Mouse (Mus musculus) adrenal gland, postnatal 4 days (tissue): Measurements from ENCODE around the gene Tex2. TPM values are rescaled to one million over a fixed set of nuclear protein-coding genes. Genes with fewer than 3 reads are reported as not detected.
"Not testable (repeated sequence)": the region's sequence is repeated elsewhere in the genome, so short reads cannot be mapped to it uniquely, and the experiment has no call there.

Source experiments
- DNase-seq, 2 experiments: peaks; one replicate each; pipeline ENCODE4 v3.0.0; 2021 to 2022; ENCODE audit warnings: low spot score in 2 of 2, mixed read lengths in 2 of 2
- long read RNA-seq, 2 experiments: library from polyadenylated mRNA; stranded (forward); transcript quantifications; one replicate each; pipeline ENCODE4 v2.0.0; 2021
- total RNA-seq, 2 experiments: library from RNA; stranded (reverse); gene quantifications; 2 replicates each; pipeline ENCODE4 v1.2.3; 2021

Tex2 gene
- total RNA-seq, result 10 to 100 TPM; 31.5 to 33.0 TPM
- long read RNA-seq, experiment 1, full-length matches to known transcripts, result 2 of 6 reads
- long read RNA-seq, experiment 1, partial matches to known transcripts, result 2 of 6 reads
- long read RNA-seq, experiment 1, other reads (novel, unspliced or antisense), result 2 of 6 reads
- long read RNA-seq, experiment 2, full-length matches to known transcripts, result 2 of 7 reads
- long read RNA-seq, experiment 2, partial matches to known transcripts, result 5 of 7 reads
- long read RNA-seq, experiment 2, other reads (novel, unspliced or antisense), result 0 of 7 reads

DNA sequence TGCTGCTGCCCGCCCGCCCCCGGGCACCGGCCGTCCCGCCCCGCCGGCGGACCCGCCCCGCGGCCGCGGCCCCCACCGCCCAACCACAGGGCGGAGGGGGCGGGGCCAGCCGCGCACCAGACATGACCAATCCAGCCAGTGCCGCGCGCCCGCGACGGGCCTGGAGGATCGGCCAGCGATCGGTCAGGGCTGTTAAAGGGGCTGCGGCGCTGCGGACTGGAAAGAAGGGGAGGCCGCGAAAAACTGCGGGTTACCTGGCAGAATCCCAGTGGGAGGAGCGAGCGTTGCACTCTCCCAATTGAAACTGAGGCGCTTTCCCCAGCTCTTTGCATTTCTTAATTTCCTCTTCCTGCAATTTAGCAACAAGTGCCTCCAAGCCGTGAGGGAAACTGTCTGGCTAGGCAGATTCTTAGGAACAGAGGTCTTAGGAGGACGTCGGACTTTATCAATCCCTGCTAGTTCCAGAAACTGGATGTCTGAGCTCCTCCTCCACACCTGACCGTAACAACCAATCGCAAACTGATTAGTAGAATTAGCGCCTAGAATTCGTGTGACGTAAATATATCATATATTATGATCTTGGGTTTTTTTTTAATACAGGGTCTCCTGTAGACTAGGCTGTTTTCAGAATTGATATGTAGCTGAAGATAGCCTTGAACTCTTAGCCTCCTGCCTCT lies at the start of gene Tex2:
Gene Tex2, minus strand, starts transcription at position 463 of the 677 bp plus-strand sequence.
- peak; percentile 90 to 97 for DNase-seq

DNA sequence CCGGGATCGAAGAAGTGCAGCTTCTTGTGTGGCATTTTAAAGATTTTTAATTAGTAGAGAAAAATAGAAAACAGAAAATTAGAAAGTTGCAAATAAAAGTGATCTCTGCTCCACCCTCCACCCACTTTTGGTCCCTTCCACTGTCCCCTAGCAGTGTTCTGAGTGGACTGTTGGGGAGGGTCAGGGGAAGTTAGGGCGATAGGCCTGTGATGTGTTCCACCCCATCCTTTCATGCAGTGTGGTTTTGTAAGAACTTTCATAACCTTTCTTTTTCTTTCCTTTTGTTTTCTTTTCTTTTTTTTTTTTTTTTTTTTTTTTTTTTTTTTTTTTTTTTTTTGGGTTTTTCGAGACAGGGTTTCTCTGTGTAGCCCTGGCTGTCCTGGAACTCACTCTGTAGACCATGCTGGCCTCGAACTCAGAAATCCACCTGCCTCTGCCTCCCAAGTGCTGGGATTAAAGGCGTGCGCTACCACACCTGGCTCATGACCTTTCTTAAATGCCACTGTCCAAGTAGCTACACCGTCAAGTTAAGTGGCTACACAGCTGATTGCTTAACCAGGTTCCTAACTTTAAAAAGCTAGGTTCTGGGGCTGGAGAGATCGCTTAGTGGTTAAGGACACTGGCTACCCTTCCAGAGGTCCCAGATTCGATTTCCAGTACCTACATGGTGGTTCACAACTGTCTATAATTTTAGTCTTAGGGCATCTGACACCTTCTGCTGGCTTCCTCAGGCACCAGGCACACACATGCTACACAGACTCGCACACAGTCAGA lies 49.6 kb upstream of the Tex2 start:
- DNase-seq, result no peak

DNA sequence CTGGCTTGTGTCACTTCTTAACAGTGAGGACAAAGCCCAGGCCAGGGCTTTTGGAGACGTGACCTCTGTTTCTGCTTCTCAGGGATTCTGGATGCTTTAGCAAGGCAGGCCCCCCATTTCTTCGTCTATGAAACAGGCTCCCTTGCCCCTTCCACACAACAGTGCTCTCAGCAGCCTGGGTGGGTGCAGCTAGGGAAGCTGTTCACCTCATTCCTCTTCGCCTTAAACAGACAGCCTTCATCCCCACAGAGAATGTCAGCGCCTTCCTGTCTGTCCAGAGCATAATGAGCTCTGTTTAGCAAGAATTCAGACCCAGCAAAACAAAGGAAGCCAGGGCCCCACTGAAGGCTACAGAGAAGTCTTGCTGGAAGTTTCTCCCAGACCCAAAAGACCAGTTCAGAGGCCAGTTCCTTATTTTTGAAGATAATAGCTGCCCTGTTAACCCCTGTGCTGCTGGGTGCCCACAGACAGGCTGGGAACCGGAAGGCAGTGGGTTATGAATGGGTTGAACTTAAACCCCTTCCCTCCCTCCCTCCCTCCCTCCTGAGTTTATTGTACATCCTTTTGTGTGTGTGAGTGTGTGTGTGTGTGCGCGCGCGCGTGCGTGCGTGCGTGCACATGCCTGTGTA lies 47.3 kb upstream of the Tex2 start:
- no peak for DNase-seq

DNA sequence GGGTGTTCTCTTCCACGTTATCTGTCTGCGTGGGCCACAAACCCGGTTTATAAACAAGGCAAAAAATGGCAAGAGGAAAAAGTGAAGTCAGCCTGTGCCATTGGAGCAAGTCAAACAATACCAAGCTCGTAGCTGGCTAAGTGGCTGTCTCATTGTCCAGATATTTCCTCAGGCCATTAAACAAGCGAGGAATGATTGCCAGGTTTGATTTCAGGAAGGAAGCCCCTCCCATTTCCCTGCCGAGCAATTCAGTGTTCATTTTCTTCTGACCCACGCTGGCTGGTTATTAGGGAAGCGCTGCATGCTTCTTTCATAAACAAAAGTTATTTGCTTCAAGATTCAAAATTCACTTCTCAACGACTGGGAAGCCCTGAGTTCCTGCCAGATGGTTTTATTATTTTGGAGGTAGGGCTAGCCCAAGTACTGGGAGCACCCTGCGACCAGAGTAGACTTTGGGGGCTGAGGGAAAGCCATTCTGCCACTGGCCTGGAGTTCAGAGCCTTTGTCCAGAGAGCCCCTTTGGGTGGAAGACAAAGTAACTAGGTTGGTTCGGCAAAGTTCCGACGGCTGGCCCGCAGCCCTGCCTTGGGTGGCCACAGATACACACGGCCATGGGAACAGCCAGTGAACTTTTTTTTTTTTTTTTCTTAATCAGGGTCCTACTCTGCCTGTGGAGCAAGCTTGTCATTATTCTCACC lies 46.5 kb upstream of the Tex2 start:
- no peak for DNase-seq

DNA sequence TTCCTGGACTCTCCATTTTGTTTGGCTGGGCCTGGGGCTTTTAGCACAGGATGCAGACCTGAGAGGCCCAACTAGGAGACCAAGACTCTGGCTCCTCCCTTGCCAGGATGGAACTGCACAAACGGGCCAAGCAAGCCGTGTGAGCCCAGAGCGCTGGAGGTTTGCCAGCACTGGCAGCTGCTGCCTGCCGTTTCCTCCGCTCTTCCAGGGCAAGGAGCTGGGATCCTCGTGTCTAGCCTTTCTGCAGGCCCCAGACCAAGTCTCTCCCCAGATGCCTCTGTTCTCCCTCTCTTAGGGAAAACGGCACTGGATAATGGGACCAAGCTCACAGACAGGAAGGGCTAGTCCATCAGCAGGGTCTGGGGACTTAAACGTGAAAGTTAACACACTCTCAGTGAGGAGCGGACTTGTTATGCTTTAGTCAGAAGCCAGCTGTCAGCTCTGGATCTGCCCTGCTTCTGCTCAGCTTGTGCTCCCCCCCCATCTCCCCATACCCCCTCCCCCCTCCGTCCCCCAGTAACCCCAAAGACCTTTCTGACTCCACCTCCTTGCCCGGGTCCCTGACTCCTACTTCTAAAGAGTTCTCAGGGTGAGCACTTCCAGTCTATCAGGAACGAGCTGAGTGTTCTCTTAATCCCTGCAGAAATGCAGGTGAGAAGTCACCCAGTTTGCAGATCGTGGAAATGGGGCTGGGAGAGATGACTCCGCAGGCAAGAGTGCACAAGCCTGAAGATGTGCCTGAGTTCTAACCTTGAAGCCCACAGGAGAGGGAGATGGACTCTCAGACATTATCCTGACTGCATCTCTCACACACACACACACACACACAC lies 45.0 kb upstream of the Tex2 start:
- DNase-seq, result peak; percentile 21 to 45

DNA sequence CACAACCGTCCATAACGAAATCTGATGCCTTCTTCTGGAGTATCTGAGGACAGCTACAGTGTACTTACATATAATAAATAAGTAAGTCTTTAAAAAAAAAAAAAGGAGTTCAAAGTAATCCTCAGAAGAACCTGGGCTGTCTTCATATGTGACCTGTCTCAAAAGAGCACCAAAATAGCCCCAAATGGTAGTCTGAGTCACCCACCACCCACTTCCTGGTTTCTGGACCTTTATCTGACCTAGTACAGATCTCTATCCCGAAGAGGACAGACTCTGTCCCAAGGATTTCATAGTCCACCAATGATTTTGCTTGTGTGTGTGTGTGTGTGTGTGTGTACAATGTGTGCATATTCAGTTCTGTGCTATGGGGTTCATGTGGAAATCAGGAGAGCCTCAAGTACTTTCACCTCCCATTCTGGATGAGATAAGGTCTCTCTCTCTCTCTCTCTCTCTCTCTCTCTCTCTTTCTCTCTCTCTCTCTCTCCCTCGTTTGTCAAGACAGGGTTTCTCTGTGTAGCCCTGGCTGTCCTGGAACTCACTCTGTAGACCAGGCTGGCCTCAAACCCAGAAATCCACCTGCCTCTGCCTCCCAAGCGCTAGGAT lies 43.8 kb upstream of the Tex2 start:
- DNase-seq, result not testable (repeated sequence)

DNA sequence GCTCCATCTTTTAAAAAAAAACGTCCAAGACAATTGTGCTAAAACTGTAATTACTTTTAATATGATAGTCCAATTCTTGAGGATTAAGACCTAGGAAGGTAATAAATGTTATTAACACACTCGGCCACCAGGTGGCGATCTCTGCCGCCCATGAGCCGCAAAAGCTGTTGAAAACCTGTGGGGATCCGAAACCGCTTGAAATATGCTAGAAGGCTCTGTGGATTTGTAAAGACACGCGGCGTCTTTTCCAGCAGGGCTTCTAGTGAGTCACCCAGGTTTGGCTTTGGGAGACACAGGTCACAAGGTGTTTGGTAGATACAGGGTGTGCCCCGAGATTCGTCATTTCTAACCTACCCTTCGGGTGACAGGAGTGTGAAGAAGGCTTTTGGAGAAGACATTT lies 35.1 kb upstream of the Tex2 start:
- DNase-seq, result peak; percentile 37 to 56

DNA sequence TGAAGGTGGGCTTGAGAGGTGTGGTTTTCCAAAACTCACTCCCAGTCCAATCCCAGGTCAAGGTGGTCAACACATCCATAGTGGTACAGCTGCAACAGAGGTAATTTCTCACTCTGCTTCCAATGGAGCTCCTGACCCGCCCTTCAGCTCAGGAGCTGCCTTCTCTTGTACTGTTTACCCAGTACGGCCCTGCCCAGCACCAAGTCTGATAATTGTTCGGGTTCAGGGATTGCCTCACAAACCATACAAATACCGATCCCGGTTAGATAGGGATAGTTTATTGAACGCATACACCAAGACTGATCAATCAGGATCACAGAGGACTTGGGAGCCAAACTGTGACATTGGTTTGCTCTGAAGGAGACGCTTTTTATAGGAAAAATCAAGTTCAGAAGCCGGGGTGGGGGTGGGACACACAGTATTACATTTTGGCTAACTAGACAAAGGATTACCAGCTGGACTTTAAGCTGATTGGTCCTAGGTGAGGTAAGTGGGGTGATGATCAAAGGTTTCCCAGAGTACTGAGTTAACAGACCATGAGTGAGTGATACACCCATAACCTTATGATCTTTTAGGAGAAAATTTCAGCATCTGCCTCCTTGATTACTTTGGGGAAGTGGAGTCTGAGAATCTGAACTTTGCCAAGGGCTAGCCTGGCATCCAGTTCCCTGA lies 29.9 kb upstream of the Tex2 start:
- DNase-seq, result no peak

DNA sequence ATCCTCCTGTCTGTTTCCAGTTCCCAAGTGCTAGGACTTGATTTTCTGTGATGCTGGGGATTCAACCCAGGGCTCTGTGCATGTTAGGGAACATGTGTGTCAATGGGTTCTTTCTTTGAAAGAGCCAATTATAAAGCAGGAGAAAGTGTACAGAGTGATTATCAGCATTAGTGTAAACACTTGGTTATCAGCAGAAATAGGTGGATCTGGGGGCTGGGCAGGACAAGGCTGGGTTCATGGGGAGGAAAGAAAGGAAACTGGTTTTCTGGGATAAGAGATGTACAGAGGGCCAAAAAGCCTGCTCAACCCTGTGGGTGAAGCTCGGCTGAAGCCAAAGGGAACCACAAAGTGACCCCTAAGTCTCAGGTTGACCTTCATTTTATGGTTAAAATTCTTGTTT lies 28.4 kb upstream of the Tex2 start:
- no peak for DNase-seq

DNA sequence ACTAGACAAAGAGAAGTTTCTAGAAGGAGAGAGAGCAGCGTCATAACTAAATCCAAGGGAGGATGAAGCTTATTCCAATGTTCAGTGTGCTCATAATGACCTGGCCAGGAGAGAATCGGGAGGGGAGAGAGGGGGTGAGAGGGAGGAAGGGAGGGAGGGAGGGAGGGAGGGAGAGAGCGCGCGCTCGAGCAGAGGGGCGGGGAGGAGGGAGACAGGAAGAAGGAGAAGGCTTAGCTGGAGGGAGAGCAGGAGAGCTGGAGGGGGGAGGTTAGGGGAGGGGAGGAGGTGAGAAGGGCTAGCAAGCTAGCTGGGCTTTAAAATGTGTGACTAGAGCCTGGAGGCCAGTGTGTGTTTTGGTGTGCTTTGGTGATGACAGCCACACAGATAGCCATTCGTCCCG lies 26.8 kb upstream of the Tex2 start:
- DNase-seq, result no peak

DNA sequence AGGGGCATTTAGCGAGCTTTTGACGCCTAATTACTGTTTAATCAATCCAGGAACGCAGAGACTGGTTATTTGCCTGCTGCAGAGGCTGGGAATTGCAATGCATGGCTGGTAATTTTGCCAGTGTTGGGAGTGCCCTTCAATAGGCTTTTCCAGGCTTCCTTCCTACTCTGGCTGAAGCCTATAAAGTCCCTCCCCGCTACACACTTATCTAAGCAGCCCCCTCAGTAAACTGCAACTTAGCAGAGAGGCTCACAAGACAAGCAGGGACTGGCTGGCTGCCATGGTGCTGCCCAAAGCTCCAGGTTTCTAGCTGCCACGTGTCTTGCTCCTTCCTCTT lies 26.1 kb upstream of the Tex2 start:
- no peak for DNase-seq

DNA sequence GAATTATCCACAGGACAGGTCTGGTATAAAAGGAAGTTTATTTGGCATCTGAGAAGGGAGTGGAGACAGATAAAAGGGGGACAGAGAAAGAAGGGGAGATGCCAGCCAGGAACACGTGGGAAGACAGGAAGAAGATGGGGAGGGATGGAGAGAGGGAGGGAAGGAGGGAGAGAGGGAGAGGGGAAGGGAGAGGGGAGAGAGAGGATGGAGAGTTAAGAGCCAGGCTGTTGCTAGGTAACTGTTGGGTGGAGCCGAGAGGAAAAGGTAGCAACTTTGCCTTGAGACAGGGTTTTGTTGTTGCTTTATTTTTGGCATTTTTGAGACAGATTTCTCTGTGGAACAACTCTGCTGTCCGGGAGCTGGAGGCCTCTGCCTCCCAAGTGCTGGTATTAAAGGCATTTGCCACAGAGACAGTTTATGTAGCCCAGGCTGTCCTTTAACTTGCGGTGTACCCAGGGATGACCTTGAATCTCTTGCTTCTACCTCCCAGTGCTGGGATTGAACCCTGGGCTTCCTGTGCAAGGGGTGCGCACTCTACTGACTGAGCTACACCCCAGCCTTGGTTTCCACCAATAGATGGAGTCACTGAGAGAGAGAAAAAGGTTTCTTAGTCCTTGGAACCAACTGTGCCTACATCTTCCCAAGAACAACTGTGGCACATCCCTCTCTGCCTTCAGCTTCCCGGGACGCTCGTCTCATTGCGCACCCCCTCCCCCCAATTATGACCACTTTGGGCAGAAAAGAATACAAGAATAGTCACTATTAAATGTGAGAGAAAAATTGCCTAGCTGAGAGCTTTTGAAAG lies 25.5 kb upstream of the Tex2 start:
- no peak for DNase-seq

DNA sequence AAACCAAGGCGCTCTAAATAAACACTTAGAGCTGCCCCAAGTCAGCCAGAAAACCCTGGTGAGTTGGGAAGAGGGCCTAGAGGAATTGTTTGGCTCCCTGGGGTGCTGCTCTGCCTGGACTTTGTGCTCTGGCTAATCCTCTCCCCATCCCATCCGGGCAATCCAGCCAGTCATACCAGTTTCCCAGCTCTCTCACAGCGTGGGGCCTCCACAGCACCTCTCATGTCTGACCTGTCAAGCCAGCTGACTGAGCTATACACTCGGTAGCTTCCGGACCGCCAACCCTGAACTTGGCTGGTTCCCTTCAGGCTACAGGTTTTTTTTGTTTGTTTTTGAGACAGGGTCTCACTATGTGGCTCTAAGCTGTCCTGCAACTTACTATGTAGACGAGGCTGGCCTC lies 24.5 kb upstream of the Tex2 start:
- no peak for DNase-seq

DNA sequence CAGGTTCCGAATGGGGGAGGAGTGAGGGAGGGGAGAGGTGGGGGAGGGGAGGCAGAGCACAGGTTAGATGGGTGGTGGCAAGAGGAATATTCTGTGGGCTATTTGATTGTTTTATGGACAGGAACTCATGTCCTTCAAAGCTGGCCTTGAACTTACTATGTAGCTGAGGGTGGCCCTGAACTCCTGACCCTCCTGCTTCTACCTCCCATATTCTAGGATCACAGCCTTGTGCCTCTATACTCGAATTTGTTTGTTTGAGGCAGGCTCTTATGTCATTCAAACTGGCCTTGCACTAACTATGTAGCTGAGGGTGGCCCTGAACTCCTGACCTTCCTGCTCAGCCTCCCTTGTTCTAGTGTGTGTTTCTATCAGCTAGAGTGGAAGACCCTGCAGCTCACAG lies 22.7 kb upstream of the Tex2 start:
- no peak for DNase-seq

DNA sequence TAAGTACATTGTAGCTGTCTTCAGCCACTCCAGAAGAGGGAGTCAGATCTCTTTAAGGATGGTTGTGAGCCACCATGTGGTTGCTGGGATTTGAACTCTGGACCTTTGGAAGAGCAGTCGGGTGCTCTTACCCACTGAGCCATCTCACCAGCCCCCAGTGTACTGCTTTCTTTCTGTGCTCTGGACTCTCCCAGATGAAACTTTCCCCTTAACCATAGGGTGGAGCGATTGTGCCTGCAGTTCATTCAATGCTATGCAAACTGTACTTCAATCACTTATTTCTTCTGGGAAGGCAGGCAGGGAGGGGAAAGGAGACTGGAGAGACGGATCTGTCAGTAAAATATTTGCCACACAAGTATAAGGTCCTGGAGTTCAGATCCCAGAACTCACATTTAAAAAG lies 21.0 kb upstream of the Tex2 start:
- DNase-seq, result not testable (repeated sequence)

DNA sequence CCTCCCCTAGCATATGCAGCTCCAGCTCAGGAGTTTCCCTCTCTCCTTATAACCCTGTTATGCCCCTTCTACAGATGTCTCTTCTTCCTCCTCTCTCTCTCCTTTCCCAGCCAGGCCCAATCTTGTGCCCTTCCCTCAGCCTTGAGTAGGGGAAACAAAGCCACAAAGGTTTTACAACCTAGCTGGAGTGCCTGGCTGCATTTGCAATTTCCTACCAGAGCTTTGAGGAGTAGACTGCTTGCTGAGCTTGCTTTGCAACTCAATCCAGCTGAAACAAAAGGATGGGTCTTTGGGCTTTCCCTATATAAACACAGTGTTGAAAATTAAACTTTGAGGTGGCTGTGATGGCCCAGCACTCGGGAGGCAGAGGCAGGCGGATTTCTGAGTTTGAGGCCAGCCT lies 20.2 kb upstream of the Tex2 start:
- no peak for DNase-seq

DNA sequence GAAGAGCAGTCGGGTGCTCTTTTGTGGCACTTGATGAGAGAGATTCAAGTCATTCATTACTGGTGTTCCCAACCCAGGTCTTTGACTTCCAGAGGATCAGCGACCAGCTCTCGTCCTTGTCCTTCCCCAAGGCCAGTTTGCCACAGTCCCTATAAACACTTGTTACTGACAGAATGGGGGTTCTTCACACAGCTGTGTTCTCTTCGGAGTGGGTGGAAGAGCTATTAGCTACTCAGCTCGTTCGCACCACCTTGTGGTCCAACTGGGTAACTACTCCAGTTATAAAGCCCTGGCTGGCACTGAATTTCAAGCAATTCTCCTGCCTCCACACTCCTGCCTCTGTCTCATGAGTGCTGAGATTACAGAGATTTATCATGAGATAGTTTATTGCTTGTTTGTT lies 14.5 kb upstream of the Tex2 start:
- peak; percentile 10 to 55 for DNase-seq

DNA sequence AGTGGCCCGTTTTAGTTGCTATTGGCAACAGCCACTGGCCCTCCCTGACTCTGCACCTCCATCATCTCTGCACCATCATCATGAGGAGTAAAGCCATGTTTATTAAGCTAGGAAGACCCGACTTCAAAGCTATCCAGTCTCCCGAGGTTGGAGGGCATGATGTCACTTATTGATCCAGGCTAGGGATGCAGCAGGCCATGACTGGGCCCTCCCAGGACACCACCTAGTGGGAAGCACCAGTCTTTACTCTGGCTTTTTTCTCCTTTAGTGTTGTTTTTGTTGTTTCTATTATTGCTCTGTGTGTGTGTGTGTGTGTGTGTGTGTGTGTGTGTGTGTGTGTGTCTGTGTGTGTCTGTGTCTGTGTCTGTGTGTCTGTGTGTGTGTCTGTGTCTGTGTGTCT lies 12.4 kb upstream of the Tex2 start:
- DNase-seq, result no peak

DNA sequence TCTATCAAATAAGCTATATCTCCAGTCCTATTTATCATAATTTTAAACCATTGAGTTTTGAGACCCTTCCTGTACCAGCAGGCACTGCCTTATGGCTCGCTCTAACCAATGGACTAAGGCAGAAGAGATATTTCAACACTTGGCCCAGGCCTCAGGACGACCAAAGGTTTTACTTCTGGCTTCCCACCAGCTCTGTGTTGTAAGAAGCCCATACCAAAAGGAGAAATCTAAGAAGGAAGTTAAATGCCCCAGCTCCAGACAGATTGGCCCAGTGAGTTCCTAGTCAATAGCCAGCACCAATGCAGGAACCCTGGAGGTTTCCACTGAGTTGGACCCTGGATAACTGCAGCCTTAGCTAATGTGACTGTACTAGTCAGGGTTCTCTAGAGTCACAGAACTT lies 10.4 kb upstream of the Tex2 start:
- DNase-seq, result no peak
